Mouse (Mus musculus) spleen, adult 2 months (tissue): ENCODE measurements around the gene Foxn1. TPM values are rescaled to one million over a fixed set of nuclear protein-coding genes. Genes with fewer than 3 reads are reported as not detected.

Source experiments
- DNase-seq, 2 experiments: peaks; one replicate each; pipeline versions ENCODE4 v3.0.0 to v3.0.0-alpha.2; 2012 to 2021; ENCODE audit warnings: low spot score in 2 of 2, low read depth in 1 of 2
- H3K27ac ChIP-seq: fragments of 200-500 bp; 2 replicates; pipeline ENCODE4 v1.5.1; 2012; ENCODE audit warnings: low read length, inconsistent platforms; ENCODE audit not compliant: insufficient read depth
- H3K27me3 ChIP-seq: fragments of 200-500 bp; 2 replicates; pipeline ENCODE4 v1.6.1; 2012; ENCODE audit warnings: mild to moderate bottlenecking, moderate library complexity, low read length, inconsistent platforms; ENCODE audit not compliant: control insufficient read depth, insufficient read depth
- H3K36me3 ChIP-seq: fragments of 200-500 bp; 2 replicates; pipeline ENCODE4 v1.6.1; 2012; ENCODE audit warnings: mild to moderate bottlenecking, low read length, inconsistent platforms; ENCODE audit not compliant: control insufficient read depth, insufficient read depth
- H3K4me1 ChIP-seq: fragments of 200-500 bp; 2 replicates; pipeline ENCODE4 v1.6.1; 2011; ENCODE audit warnings: inconsistent platforms; ENCODE audit not compliant: control insufficient read depth, insufficient read depth, insufficient read length
- H3K4me3 ChIP-seq: fragments of 200-500 bp; 2 replicates; pipeline ENCODE4 v1.5.1; 2011; ENCODE audit warnings: mild to moderate bottlenecking, inconsistent platforms; ENCODE audit not compliant: insufficient read depth, insufficient read length; ENCODE audit errors: extremely low read depth
- CTCF ChIP-seq: fragments of 200-500 bp; IDR thresholded peaks from 2 replicates; pipeline ENCODE4 v1.5.1; 2011; ENCODE audit warnings: mild to moderate bottlenecking, inconsistent platforms; ENCODE audit not compliant: insufficient read depth, insufficient read length, insufficient replicate concordance; ENCODE audit errors: extremely low read depth
- POLR2A ChIP-seq: fragments of 200-500 bp; IDR thresholded peaks from 2 replicates; pipeline ENCODE4 v1.6.1; 2011; ENCODE audit warnings: low read depth, low read length, inconsistent platforms
- WGBS: fragments of 180-500 bp; shearing (Covaris S2); methylation state at CpG from one replicate; pipeline ENCODE4 v1.1.7; 2018; 5-methylcytosine and 5-hydroxymethylcytosine counted together
- polyA plus RNA-seq: library from polyadenylated mRNA; depleted of rRNA; stranded (reverse); fragments of >200 nt; gene quantifications from 2 replicates; pipeline ENCODE4 v1.2.3, GENCODE M21; 2012

Gene Foxn1
- polyA plus RNA-seq, 1 experiment = not detected

DNA sequence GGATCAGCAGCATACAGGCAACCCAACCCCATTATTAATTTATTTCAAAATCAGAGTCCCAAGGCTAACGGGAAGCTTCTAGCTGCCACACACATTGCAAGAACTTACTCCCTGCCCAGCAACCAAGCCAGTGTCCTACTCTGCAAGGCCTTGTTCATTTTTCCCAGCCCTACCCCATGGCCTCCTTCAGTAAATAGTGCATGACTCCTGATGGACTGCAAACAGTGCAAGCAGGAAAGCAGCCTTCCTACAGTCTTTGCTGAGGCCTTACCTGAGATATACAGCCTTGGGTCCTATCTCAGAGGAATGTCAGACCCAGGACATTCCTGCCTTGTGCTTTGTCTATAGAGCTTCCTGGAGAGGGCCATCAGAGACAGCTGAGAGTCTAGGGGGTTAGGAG lies 39.2 kb upstream of the Foxn1 start:
- H3K27me3 ChIP-seq = no peaks in the 10 kb centered on the region; the same call in 1 of the 2 replicates
- H3K4me3 ChIP-seq = no peak overlapping the region
- no peaks in the 10 kb centered on the region for H3K4me1 ChIP-seq
- no peaks in the 10 kb centered on the region for H3K36me3 ChIP-seq
- 92% methylated on average over 1 of the region's 1 CpGs for WGBS
- H3K27ac ChIP-seq = no peak overlapping the region
- no peak for DNase-seq
- TF ChIP-seq POLR2A = no peak
- TF ChIP-seq CTCF = no peak

GRCm38 (mm10) chr11:78424352-78424751 lies 38.0 kb upstream of the Foxn1 start:
- Histone ChIP-seq H3K4me1 (no peaks in the 10 kb centered on the region), H3K4me3 (no peak overlapping the region), H3K36me3 (no peaks in the 10 kb centered on the region), H3K27me3 (no peaks in the 10 kb centered on the region; the same call in 1 of the 2 replicates), H3K27ac (no peak overlapping the region)
- WGBS = 68% methylated on average over 2 of the region's 2 CpGs
- DNase-seq = no peak
- TF ChIP-seq POLR2A (no peak), CTCF (no peak)

GRCm38 (mm10) chr11:78422055-78422819 lies 35.9 kb upstream of the Foxn1 start, which contains the start of gene Slc13a2:
Slc13a2 (minus strand) TSS chr11:78422217.
- WGBS = 47% methylated on average over 13 of the region's 13 CpGs
- Histone ChIP-seq H3K27ac (no peak within 1 kb of the TSS), H3K4me3 (no peak within 1 kb of the TSS)

GRCm38 (mm10) chr11:78421201-78422009 lies 35.0 kb upstream of the Foxn1 start:
- no peak for TF ChIP-seq POLR2A
- no peak for TF ChIP-seq CTCF
- H3K4me3 ChIP-seq = no peak overlapping the region
- no peaks in the 10 kb centered on the region for H3K36me3 ChIP-seq
- no peaks in the 10 kb centered on the region; the same call in 1 of the 2 replicates for H3K27me3 ChIP-seq
- no peak for DNase-seq
- H3K27ac ChIP-seq = no peak overlapping the region
- H3K4me1 ChIP-seq = no peaks in the 10 kb centered on the region
- 37% methylated on average over 13 of the region's 13 CpGs for WGBS

More at GRCm38 (mm10) chr11:78422055-78422819, 35.9 kb upstream of the Foxn1 start, which contains the start of gene Slc13a2:
- H3K27me3 ChIP-seq = no peaks in the 10 kb centered on the region; the same call in 1 of the 2 replicates
- no peaks in the 10 kb centered on the region for H3K4me1 ChIP-seq
- TF ChIP-seq POLR2A = no peak
- TF ChIP-seq CTCF = no peak
- no peaks in the 10 kb centered on the region for H3K36me3 ChIP-seq
- DNase-seq = no peak

DNA sequence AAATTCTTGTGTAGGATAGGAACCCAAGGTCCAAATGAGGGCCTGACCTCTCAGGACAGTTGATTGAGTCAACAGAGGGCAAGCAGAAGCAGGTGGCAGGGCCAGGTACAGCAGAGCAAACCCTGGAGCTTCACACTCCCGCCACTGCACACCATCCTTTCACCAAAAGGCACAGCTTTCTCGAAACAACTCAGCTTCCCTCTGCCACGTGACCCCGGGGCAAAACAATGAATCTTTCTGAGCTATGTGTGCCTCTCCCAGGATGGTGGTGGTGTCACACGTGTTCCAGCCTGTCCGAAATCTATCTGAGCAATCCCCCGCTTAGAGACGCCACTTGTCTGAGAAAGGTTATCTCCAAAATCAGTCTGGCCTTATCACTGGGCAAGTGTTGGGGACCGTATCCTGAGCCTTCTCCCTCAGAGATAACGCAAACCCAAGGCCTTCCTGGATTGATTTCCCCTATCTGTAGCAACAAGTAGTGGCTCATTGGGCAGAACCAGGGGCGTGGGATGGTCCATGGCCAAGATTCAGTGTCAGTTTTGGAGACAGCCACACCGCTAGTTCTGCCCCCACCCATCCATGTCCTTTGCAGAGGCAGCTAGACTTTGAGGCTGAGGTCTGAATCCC lies 34.0 kb upstream of the Foxn1 start:
- DNase-seq = no peak
- WGBS = 48% methylated on average over 12 of the region's 12 CpGs
- Histone ChIP-seq H3K36me3 (no peaks in the 10 kb centered on the region), H3K27ac (no peak overlapping the region), H3K27me3 (no peaks in the 10 kb centered on the region; the same call in 1 of the 2 replicates), H3K4me3 (no peak overlapping the region), H3K4me1 (no peaks in the 10 kb centered on the region)
- TF ChIP-seq POLR2A (no peak), CTCF (no peak)

DNA sequence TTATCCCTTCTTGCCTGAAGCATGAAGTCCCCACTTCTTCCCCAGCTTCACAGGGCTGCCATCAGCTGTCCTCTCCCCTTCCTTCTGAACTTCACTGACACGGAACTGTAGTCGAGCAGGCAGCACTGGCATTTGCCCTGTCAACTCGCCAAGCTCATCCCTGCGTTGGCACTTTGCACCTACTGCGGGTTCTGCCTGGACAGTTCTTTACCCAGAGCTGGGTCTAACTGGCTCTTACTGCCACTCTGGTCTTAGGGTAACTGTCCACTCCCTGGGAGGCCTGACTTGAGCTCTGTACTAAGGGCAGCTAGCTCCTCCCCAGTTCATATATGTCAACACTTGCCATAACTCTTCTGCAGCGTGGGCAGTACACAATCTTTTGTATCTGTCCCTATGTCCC lies 30.5 kb upstream of the Foxn1 start:
- TF ChIP-seq CTCF (no peak), POLR2A (no peak)
- DNase-seq = no peak
- Histone ChIP-seq H3K4me1 (no peaks in the 10 kb centered on the region), H3K27ac (no peak overlapping the region), H3K36me3 (no peaks in the 10 kb centered on the region), H3K4me3 (no peak overlapping the region), H3K27me3 (no peaks in the 10 kb centered on the region; the same call in 1 of the 2 replicates)
- WGBS = 80% methylated on average over 6 of the region's 6 CpGs

- WGBS = 84% methylated on average over 6 of the region's 6 CpGs
These were observed 26.5 kb upstream of the Foxn1 start for GRCm38 (mm10) chr11:78412861-78413260.

More at GRCm38 (mm10) chr11:78412861-78413260, 26.5 kb upstream of the Foxn1 start:
- H3K27ac ChIP-seq = no peak overlapping the region
- no peak overlapping the region for H3K4me3 ChIP-seq
- H3K4me1 ChIP-seq = no peaks in the 10 kb centered on the region
- DNase-seq = no peak
- H3K36me3 ChIP-seq = no peaks in the 10 kb centered on the region
- TF ChIP-seq POLR2A (no peak), CTCF (no peak)
- H3K27me3 ChIP-seq = no peaks in the 10 kb centered on the region
